Mouse (Mus musculus): Measurements from ENCODE around the gene Ces4a. TPM values are rescaled to one million over a fixed set of nuclear protein-coding genes. Genes with fewer than 3 reads are reported as not detected.

Ces4a gene
- total and polyA plus RNA-seq, 2 experiments from 2014 or later: not detected

DNA sequence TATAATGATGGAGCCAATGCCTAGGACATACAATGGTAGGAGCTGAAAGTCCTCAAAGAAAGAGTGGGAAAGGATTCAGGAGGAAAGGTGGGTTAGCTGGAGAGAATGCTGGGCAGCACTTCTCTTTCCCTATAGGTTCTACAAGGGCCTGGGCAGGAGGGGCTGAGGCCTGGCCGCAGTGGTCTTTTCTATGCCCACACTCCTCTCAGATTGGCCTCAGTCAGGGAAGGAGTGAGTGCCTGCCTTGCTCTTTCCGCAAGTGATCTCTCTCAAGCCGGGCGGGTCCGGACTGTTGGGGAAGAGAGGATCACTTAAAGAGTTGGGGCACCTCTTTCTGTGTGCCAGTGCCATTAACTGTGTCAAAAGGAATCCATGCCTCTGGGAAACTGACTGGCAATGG lies 22.7 kb downstream of the Ces4a start:
- Histone ChIP-seq H3K27me3 (ENCODE audit: insufficient read depth, low read length) (no peaks in the 10 kb centered on the region), H3K27ac (ENCODE audit: low read depth, low read length) (no peak overlapping the region), H3K4me3 (ENCODE audit: low read depth, low read length) (no peak overlapping the region), H3K36me3 (ENCODE audit: insufficient read depth, low read length) (no peaks in the 10 kb centered on the region), H3K9ac (replicated peaks; ENCODE audit: low read length, poor library complexity, severe bottlenecking) (no peak overlapping the region), H3K4me2 (ENCODE audit: low read depth, low read length, poor library complexity, severe bottlenecking) (no peak overlapping the region), H3K4me1 (ENCODE audit: insufficient read depth, low read length) (no peaks in the 10 kb centered on the region), H3K9me3 (ENCODE audit: low read length) (no peaks in the 10 kb centered on the region)
- 98% methylated on average over 5 of the region's 5 CpGs for WGBS
- DNase-seq (ENCODE audit: low spot score) (no peak), ATAC-seq (ENCODE audit: low FRiP score) (no peak)
- TF ChIP-seq CTCF (IDR thresholded peaks at IDR 0.05): no peak

DNA sequence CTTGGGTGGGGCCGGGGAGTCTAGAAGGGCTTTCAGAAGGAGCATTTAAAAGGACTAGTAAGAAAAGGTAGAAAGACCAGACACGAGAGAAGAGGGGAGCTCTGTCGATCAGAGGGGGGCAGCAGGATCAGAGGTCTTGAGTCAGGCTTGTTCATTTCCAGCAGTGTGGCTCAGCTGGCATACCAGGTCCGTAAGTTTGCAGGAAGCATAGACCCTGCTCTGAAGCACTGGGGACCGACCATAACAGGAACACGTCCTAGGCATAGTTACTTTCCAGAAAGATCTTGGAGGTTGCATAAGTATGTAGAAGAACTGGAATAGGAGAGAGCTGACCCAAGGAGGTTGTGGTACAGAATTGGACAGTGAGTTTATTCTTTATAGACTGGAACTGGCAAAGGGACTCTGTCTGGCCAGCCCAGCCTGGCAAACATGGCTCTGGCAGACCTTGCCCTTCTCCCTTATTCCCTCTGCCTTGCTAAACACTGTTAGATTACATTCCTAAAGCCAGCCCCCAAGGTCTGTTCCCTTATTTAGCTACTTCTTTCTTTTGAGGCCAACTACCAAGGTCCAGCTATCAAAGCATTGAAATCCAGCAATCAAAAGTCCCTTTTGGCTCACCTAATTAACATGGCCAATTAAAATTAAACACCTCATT lies 23.6 kb downstream of the Ces4a start:
- no peak overlapping the region for H3K4me2 ChIP-seq (ENCODE audit: low read depth, low read length, poor library complexity, severe bottlenecking)
- H3K27me3 ChIP-seq (ENCODE audit: insufficient read depth, low read length): no peaks in the 10 kb centered on the region
- no peak for TF ChIP-seq CTCF (IDR thresholded peaks at IDR 0.05)
- H3K36me3 ChIP-seq (ENCODE audit: insufficient read depth, low read length): no peaks in the 10 kb centered on the region
- 88% methylated on average over 6 of the region's 6 CpGs for WGBS
- no peaks in the 10 kb centered on the region for H3K9me3 ChIP-seq (ENCODE audit: low read length)
- no peak overlapping the region for H3K4me3 ChIP-seq (ENCODE audit: low read depth, low read length)
- H3K27ac ChIP-seq (ENCODE audit: low read depth, low read length): no peak overlapping the region
- no peak for ATAC-seq (ENCODE audit: low FRiP score)
- DNase-seq (ENCODE audit: low spot score): no peak
- H3K9ac ChIP-seq (replicated peaks; ENCODE audit: low read length, poor library complexity, severe bottlenecking): no peak overlapping the region
- H3K4me1 ChIP-seq (ENCODE audit: insufficient read depth, low read length): no peaks in the 10 kb centered on the region

GRCm38 (mm10) chr8:105157555-105157954 lies 26.0 kb downstream of the Ces4a start:
- Histone ChIP-seq H3K36me3 (ENCODE audit: insufficient read depth, low read length) (no peaks in the 10 kb centered on the region), H3K4me1 (ENCODE audit: insufficient read depth, low read length) (no peaks in the 10 kb centered on the region), H3K4me2 (ENCODE audit: low read depth, low read length, poor library complexity, severe bottlenecking) (no peak overlapping the region), H3K9me3 (ENCODE audit: low read length) (no peaks in the 10 kb centered on the region), H3K4me3 (ENCODE audit: low read depth, low read length) (no peak overlapping the region), H3K27ac (ENCODE audit: low read depth, low read length) (no peak overlapping the region), H3K27me3 (ENCODE audit: insufficient read depth, low read length) (no peaks in the 10 kb centered on the region), H3K9ac (replicated peaks; ENCODE audit: low read length, poor library complexity, severe bottlenecking) (no peak overlapping the region)
- WGBS: 51% methylated on average over 10 of the region's 10 CpGs
- peak; percentile 54 for TF ChIP-seq CTCF (IDR thresholded peaks at IDR 0.05)
- DNase-seq (ENCODE audit: low spot score) (peak; percentile 10), ATAC-seq (ENCODE audit: low FRiP score) (no peak)

DNA sequence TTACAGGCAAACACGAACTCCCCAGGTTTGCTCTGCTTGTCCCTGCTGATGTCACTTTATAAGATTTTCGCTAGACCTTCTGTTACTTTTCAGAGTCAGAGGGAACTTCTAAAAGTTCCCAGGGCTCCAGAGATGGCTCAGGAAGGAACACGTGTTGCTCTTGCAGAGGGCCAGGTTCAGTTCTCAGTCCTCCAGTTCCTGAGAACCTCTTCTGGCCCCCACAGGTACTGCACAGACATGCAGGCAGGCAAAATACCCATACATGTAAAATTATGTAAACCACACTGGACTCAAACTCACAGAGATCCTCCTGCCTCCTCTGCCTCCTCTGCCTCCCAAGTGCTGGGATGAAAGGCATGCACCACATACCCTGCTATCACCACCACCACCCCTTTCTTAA lies 26.5 kb downstream of the Ces4a start:
- DNase-seq (ENCODE audit: low spot score): no peak

GRCm38 (mm10) chr8:105161121-105161652 lies 29.6 kb downstream of the Ces4a start:
- no peak for TF ChIP-seq CTCF (IDR thresholded peaks at IDR 0.05)
- Histone ChIP-seq H3K9me3 (ENCODE audit: low read length) (no peaks in the 10 kb centered on the region), H3K4me2 (ENCODE audit: low read depth, low read length, poor library complexity, severe bottlenecking) (no peak overlapping the region), H3K9ac (replicated peaks; ENCODE audit: low read length, poor library complexity, severe bottlenecking) (no peak overlapping the region), H3K4me1 (ENCODE audit: insufficient read depth, low read length) (no peaks in the 10 kb centered on the region), H3K4me3 (ENCODE audit: low read depth, low read length) (no peak overlapping the region), H3K36me3 (ENCODE audit: insufficient read depth, low read length) (no peaks in the 10 kb centered on the region), H3K27ac (ENCODE audit: low read depth, low read length) (no peak overlapping the region), H3K27me3 (ENCODE audit: insufficient read depth, low read length) (no peaks in the 10 kb centered on the region)
- no peak for DNase-seq (ENCODE audit: low spot score)
- ATAC-seq (ENCODE audit: low FRiP score): no peak
- 55% methylated on average over 3 of the region's 3 CpGs for WGBS

More for the DNA sequence above, 26.5 kb downstream of the Ces4a start:
- no peak overlapping the region for H3K4me3 ChIP-seq (ENCODE audit: low read depth, low read length)
- ATAC-seq (ENCODE audit: low FRiP score): no peak
- H3K36me3 ChIP-seq (ENCODE audit: insufficient read depth, low read length): no peaks in the 10 kb centered on the region
- no peak overlapping the region for H3K9ac ChIP-seq (replicated peaks; ENCODE audit: low read length, poor library complexity, severe bottlenecking)
- no peaks in the 10 kb centered on the region for H3K27me3 ChIP-seq (ENCODE audit: insufficient read depth, low read length)
- WGBS: 80% methylated on average over 3 of the region's 3 CpGs
- TF ChIP-seq CTCF (IDR thresholded peaks at IDR 0.05): no peak
- no peak overlapping the region for H3K27ac ChIP-seq (ENCODE audit: low read depth, low read length)
- H3K4me2 ChIP-seq (ENCODE audit: low read depth, low read length, poor library complexity, severe bottlenecking): no peak overlapping the region
- H3K9me3 ChIP-seq (ENCODE audit: low read length): no peaks in the 10 kb centered on the region
- H3K4me1 ChIP-seq (ENCODE audit: insufficient read depth, low read length): no peaks in the 10 kb centered on the region

GRCm38 (mm10) chr8:105164272-105164902 lies 32.8 kb downstream of the Ces4a start:
- WGBS: 36% methylated on average over 6 of the region's 6 CpGs
- no peak for ATAC-seq (ENCODE audit: low FRiP score)
- Histone ChIP-seq H3K27ac (ENCODE audit: low read depth, low read length) (no peak overlapping the region), H3K9ac (replicated peaks; ENCODE audit: low read length, poor library complexity, severe bottlenecking) (no peak overlapping the region), H3K27me3 (ENCODE audit: insufficient read depth, low read length) (no peaks in the 10 kb centered on the region), H3K36me3 (ENCODE audit: insufficient read depth, low read length) (no peaks in the 10 kb centered on the region), H3K4me3 (ENCODE audit: low read depth, low read length) (no peak overlapping the region), H3K4me1 (ENCODE audit: insufficient read depth, low read length) (no peaks in the 10 kb centered on the region), H3K9me3 (ENCODE audit: low read length) (no peaks in the 10 kb centered on the region), H3K4me2 (ENCODE audit: low read depth, low read length, poor library complexity, severe bottlenecking) (no peak overlapping the region)
- TF ChIP-seq CTCF (IDR thresholded peaks at IDR 0.05): no peak
- DNase-seq (ENCODE audit: low spot score): no peak
